Mouse (Mus musculus): ENCODE results near the gene Ndufs7.

GRCm38 (mm10) chr10:80297526-80298133, 48.7 kb downstream of the Ndufs7 start:
- no peak for TF ChIP-seq CTCF (IDR thresholded peaks at IDR 0.05)
- no peak for TF ChIP-seq POLR2A (IDR thresholded peaks at IDR 0.05; ENCODE audit: insufficient read depth, low read depth, low read length)

Measured in heart, adult 2 months (tissue).